Mouse (Mus musculus): ENCODE data around the gene Eif4b.
A peak's percentile ranks its signal among the peaks of the same experiment; 100 is the strongest.

The Eif4b gene

GRCm38 (mm10) chr15:102116753-102117415, 43.3 kb downstream of the Eif4b start:
- DNase-seq (ENCODE audit: low spot score in 2 of 2): no peak

DNA sequence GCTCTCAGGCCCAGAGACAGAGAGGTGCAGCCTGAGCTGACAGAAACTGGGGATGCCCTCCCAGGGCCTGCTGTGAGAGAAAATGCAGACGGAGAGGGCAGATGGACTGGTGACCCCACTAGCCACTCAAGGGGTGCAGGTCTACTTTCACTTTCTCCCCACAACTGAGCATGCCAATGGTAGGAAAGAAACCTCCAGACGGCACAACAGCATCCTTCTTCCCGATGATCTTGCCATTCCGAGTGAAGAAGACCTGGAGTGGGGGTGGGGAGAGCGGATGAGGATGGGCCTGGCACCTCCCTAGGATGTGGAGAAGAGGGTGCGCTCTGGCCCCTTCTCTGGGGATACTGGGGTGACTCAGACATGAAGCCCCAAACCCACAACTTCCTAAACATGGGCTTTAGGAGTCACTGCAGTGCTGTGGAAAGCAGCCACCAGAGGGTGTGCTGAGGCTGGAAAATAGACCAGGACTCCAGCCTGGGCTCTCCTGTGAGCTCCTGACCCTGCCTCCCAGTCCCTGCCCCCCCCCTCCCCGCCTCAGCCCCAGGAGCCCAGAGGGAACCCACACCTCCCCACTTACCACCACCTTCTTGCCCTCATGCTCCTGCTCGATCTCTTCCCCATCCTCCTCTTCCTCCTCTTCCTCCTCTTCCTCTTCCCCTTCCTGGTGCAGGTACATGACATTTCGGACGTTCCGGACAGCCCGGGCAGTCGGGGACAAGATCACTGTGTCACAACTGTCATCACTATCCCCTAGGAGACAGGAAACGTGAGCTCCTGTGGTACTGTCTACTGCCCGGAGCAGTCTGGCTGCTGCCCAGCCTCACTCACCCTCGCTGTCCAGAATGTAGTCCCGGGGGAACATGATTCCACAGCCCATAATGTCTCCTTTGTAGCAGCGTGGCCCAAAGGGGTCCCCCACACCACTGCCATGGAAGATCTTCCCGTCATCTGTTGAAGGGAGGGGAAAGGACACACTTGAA, 44.2 kb downstream of the Eif4b start:
- no peak for DNase-seq (ENCODE audit: low spot score in 2 of 2)

- no peak for DNase-seq (ENCODE audit: low spot score in 2 of 2)
These were observed 45.0 kb downstream of the Eif4b start for GRCm38 (mm10) chr15:102118591-102118990.

DNA sequence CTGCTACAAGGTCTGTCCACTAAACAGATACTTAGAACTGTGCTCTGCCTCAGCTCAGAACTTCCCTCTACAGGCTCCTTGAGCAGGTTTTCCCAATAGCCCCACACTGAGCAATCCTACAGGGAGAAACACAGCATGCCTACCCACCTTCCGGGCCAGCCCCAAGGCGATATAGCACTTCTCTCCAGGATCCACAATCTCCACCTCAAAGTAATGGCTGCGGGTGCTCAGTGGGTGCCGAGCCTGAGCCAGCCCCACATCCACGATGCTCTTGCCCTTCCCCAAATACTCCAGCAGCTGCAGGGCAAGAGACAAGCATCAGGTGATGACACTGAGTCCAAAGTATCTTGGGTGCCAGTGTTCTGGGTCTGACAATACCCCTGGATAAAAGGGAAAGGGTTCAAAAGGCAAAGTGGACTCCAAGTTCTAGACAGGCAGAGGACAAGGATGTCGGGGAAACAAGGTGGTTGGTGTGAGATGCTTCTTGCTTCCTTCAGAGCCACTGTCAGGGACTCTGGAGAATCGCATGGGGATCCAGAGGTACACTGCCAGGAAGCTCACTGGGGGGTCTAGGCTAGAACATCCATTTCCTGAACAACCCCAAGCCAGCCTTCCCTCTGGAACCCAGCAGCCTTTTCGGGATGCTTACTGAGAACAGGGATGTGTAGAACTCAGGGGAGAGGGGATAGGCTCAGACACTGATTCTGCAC, 45.7 kb downstream of the Eif4b start:
- no peak for DNase-seq (ENCODE audit: low spot score in 2 of 2)

DNA sequence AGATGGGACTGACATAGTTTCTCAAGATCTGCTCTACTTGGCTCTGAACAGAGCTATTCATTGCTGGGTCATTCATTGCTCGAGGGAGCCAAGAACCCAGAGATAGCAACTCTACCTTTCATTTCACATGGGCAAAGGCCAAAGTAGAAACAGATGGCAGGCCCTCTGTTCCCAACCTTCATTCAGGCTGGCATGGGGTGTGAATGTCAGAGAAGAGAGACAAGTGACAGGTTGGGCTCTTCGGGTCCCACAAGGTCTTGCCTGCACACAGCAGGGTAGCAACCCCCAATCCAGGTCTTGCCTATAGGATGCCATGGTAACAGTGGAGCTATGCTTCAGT, 46.2 kb downstream of the Eif4b start:
- DNase-seq (ENCODE audit: low spot score in 2 of 2): no peak

GRCm38 (mm10) chr15:102120530-102120929, 47.0 kb downstream of the Eif4b start:
- DNase-seq (ENCODE audit: low spot score in 2 of 2): no peak

DNA sequence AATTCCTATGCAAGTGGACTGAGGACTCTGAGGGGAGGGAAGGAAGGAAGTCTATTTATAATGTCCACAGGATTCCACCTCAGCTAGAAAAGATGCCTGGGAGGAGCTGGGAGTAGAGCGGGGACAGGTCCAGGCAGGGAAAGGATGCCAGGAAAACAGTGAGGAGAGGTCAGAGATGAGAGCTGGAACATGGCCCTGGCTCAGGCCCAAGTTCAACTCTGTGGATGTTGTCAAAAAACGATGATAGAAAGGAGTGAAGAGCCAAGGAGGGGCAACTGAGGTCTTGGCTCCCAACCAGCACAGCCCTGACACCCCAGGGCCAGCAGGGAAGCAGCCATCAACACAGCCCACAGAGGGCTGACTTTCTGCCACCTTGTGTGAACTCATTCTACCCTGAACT, 52.7 kb downstream of the Eif4b start:
- DNase-seq (ENCODE audit: low spot score in 2 of 2): no peak

DNA sequence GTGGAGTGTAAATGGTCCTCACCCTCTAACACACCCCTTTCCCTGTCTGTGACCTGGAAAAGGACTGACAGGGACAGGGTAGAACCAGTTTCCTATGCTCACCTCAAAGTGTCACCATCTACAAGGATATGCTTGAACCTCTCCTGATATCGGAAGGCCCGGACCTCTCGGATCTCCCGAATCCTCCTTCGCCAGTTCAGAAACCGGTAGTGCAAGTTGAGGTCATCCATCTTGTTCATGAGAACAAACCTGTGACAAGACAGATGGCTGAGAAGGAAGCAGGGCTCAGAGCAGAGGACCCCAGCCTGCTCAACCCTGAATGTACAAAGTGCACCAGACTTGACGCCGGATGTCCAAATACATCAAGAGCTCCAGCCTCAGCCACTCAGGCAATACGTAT, 59.7 kb downstream of the Eif4b start:
- DNase-seq (ENCODE audit: low spot score in 2 of 2): no peak

DNA sequence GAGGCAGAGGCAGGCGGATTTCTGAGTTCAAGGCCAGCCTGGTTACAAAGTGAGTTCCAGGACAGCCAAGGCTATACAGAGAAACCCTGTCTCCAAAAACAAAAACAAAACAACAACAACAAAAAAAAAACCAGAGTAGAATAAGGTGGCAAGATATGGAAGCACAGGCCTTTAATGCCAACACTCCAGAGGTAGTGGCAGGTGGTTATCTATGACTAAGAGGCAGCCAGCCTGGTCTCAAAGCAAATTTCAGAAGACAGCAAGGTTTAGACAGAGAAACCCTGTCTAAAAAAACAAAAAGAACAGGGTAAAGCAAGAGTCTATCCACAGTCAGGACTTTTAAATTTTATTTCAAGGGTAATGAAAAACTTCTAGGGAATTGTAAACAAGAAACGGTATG, 61.1 kb downstream of the Eif4b start:
- no peak for DNase-seq (ENCODE audit: low spot score in 2 of 2)

DNA sequence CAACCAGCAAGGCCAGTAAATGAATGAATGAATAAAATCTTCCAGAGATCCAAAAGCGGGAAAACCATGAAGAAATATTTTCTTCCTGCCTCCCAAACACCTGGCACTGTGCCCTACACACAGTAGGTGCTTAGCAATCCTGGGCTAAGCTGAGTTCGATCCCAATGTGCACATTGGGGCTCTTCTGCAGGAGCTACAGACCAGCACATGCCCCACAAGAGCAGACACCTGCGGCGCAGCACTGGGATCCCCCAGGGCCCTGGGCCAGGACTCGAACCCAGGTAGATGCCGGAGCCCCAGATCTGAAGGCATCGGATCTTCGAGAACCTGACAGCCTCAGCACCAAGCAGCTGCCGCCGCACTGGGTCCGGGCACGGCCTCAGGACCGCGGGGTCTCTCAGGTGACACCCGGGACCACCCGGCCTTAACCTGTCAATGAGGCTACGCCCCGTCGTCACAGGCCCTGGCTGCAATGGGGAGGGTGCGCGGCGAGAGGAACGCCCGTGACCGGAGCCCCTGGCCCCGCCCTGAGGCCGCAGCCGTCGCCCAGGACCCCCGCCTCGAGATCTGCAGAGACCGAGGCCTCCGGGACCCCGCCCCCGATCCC, 62.1 kb downstream of the Eif4b start:
- DNase-seq (ENCODE audit: low spot score in 2 of 2): no peak

DNA sequence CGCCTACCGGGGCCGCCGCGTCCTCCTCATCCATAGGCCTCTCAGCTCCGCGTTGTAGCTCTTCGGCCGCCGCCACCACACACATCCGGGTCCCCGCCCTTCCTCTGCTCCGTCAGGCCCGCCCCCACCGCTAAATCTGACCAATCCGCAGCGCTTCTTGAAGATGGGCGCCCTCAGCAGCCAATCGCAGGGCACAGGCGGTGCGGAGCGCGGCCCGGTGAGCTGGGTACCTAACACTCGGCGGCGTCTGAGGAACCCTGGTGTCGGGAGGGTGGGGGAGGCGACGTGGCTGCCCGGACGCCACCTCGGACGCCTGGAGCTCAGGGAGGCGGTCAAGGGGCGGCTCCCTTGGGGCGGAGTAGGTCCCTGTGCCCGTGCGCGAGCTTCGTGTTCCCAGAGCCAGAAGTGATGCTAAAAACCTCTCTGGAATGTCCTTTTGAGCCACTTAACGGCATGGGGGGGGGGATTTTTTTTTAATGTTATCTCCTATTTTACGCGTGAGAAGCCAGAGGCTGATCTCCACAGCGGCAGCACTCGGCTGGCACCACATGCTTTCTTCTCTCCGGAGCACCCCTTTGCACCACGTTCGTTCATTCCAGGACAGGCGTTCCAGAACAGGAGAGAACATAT, 62.7 kb downstream of the Eif4b start, which contains the start of gene Spryd3:
TSS of gene Spryd3 (minus strand) at position 106 of the 630 bp plus-strand sequence.
- DNase-seq (ENCODE audit: low spot score in 2 of 2): peak; percentile 97 to 99

DNA sequence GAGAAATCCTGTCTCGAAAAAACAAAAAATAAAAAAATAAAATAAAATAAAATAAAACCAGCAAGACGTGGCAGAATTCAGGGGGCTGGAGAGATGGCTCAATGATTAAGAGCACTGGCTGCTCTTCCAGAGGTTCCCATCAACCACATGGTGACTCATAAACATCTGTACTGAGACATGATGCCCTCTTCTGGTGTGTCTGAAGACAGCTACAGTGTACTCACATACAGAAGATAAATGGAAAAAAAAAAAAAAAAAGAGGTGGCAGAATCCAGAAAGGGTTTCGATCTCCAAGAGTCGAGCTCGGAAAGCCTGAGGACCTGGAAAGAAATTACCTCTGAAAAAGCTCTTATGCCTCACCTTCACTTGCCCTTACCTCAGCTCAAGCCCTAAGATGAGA, 67.5 kb downstream of the Eif4b start:
- DNase-seq (ENCODE audit: low spot score in 2 of 2): no peak

DNA sequence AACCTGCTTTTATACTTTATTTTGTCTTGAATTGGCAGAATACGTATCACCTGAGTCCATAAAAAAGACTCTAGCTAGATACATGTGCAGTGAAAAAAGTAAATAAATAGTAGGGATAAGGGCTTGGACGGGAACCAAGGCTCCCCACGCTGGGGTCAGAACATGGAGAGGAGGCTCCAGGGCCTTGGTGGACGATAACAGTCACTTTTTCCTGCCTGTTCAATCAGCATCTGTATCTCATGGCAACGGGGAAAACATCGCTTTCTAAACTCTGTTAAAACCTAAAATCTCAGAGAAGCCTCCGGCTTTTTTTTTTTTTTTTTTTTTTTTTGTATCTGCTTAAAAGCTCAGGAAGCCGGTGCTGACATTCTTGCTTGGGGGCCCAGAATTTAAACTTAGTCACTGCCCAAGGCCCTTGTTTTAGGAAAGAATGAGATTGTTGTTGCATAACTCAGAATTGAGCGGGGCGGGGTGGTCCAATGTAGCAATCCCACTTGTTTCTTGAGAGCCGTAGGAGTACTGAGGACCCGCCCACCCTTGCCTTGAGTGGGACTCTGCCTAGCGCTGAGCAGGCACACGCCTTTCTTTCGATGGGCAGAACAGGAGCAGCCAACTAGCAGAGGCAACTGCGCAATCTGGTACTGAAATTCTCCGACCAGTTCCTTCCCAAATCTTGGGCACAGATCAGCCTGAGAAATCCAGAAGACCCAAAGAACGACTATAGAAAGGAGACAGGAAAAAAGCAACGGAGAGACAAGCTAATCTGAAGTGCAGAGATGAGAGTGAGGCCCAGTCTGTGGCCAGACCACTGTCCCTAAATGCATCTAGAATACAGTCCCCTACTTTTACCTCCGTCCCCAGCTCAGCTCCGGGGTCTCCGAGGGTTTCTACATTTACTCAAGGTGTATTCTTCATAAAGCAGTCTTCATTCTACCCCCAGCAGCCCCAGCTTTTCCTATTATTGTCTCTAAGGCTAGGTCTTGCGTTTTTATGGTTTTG, 69.6 kb downstream of the Eif4b start:
- DNase-seq (ENCODE audit: low spot score in 2 of 2): no peak

DNA sequence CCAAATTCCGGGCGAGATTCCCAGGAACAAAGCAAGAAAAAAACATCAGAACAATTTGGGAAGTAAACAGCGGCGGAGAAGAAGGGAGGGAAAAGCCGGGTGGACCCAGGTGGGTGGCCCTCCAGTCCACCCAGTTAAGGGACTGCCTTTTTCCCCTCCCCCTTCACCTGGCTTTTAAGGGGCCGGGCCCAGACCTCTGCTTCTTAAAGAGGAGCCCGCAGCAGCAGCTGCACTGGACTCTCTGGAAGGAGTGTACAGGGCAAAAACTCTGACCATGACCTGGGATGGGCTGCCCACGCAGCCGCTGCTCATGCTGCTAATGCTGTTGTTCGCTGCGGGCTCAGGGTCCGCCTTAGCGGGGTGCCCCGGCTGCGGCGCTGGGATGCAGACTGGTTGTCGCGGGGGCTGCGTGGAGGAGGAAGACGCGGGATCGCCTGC, 70.7 kb downstream of the Eif4b start, which contains the start of gene Igfbp6:
TSS of gene Igfbp6 (plus strand) at position 89 of the 438 bp plus-strand sequence.
- no peak for DNase-seq (ENCODE audit: low spot score in 2 of 2)

DNA sequence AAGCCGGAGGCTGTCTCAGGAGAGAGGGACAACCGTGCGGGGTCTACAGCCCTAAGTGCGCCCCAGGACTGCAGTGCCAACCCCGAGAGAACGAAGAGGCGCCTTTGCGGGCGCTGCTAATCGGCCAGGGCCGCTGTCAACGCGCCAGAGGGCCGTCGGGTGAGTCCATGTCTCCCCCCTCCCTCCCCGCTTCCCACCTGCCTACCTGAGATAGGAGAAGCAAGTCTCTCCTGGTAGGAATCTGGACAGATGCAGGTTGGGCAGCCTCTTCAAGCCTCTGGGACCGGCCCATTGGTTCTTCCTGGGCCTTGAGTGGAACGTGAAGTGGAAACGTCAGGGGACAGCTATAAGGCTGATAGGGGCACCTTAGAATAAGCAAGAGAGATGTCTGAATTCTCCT, 71.2 kb downstream of the Eif4b start:
- DNase-seq (ENCODE audit: low spot score in 2 of 2): no peak

DNA sequence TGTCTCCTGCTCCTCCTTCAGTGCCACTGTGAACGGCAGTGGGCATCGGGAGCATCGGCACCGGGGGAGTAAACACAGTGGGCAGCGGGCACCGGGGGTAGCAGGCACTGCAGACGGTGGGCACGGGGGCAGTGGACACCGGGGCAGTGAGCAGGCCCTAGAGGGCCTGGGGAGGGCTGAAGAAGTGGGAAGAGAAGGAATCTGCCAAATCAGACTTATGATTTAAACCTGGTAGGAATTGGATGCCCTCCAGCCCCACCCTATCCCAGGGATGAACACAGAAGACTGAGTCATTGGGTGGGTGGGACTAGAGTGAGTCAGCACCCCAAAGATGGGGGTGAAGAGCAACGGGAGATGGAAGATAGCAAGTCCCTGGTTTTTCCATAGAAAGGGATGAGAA, 71.8 kb downstream of the Eif4b start:
- DNase-seq (ENCODE audit: low spot score in 2 of 2): no peak

DNA sequence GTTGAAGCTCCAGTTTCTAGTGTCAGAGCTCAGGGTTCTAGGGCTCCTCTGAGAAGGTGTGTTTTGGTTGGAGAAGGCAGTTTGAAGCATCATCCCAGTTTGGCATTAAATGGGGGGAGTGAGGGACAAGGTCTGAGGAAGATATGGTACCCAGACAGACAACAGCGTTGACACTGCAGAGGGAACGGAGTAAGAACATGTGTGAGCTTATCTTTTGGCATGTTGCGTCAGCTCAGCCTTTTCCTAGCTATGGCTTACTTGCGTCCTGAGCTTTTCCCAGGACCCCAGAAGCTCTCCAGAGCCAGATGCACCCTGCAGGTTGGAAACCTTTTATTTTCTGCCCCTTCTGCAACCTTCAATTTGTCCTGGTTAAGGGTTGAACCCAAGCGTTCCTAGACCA, 72.5 kb downstream of the Eif4b start:
- no peak for DNase-seq (ENCODE audit: low spot score in 2 of 2)

Data from spleen, postnatal 4 days (tissue).